Mouse (Mus musculus): ENCODE data around the gene Ccna1.

Ccna1 gene

DNA sequence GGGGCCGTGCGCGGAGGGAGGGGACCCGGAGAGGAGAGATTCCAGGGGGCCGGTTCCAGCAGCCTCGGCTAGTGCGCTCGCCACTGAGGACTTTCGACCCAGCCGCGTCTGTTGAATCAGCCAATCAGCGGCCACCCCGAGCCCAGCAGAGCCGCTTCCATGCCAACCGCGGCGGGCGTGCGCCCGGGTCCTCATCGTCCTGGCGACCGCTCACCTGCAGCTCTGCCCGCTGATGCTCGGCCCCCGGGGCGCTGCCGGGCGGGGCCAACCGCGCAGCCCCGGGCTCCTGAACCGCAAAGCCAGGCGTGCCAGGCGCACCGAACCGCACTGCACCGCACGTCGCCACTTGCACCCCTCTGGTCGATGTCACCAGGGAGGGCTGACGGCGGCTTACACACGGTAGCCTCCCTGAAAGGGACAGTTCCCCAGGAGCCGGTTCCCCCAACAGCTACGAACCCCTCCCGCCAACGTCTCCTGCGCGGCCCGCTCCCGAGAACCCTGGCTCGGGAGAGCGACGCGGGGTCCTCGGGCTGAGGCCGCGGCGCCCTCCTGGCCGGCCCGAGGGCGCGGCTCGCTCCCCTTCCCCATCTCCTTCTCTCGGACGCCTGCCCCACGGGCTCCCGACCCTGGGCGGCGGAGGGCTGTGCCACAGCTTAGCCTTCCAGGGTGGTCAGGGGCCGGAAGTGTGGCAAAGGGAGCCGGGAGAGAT, at the start of gene Ccna1:
Gene Ccna1 (minus strand): TSS at position 464 of the 709 bp plus-strand sequence.
- no peak for DNase-seq (ENCODE audit: low read depth, low spot score)

- no peak for DNase-seq (ENCODE audit: low read depth, low spot score)
These were observed 45.8 kb upstream of the Ccna1 start for GRCm38 (mm10) chr3:55101092-55101491.

DNA sequence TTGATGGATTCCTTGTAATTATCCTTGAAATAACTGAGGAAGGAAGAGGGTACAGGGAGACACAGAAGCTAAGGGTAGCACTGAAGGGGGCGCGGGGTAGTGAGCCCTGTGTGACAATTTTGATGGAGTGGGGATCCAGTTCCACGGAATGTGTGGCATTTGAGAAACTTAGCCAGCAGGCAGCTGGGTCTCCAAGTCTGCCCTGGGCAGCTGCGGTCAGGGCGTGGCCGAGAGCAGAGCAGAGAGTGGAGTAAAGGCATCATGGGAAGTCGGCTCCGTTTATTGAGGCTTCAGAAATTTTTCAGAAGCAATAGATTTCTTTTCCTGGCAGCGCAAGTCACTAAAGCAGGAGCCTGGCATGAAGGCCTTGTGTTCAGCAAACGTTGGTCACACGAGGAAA, 43.7 kb upstream of the Ccna1 start:
- DNase-seq (ENCODE audit: low read depth, low spot score), result no peak

DNA sequence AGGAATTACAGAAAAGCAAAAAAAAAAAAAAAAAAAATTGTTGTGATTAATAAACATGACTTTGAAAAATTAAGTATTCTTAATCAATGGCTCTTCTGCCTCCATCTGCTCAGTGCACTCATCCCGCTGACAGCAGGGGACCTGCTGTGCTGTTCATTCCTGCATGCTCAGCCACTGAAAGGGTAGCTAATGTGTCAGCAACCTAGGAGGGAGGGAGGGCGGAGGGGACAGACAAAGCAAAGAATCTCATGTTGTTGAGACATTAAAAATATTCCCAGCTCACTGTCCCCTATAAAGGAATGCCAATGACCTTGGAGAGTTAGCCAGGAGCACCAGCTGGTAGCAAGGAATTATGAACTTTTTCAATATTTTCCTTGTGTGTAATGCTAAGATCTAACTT, 42.7 kb upstream of the Ccna1 start:
- no peak for DNase-seq (ENCODE audit: low read depth, low spot score)

GRCm38 (mm10) chr3:55097186-55097585, 41.9 kb upstream of the Ccna1 start:
- no peak for DNase-seq (ENCODE audit: low read depth, low spot score)

DNA sequence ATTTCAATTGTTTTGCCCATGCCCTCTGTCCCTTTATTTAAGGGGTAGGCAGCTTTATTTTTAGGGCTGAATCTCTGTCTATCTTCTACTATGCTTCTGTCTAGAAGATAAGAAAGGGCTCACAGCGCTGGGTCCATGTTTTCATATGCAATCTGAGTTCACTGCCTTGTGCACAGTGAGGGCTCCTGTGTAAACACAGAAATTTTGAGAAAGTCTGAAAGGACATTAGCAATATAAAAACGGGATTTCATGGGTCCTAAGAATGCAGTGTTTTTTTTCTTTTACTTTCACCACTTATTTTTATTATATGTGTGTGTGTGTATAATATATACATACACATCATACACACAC, 41.3 kb upstream of the Ccna1 start:
- DNase-seq (ENCODE audit: low read depth, low spot score), result no peak

GRCm38 (mm10) chr3:55095968-55096654, 40.8 kb upstream of the Ccna1 start:
- DNase-seq (ENCODE audit: low read depth, low spot score), result peak; percentile 76

DNA sequence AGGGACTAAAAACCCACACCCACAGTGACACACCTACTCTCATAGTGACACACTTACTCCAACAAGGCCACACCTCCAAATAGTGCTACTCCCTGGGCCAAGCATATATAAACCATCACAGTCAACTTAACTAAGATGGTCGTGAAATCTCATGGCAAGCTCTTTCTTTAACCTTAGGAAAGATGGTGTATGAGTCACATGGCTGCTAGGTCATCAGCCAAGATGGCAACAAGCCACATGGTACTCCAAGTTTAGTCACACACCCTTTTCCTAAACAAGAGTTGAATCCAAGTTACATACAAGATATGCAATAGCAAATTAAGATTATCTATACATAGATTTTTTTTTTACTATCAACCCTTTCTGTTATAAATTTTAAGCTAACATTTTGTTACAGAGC, 37.9 kb upstream of the Ccna1 start:
- no peak for DNase-seq (ENCODE audit: low read depth, low spot score)

- DNase-seq (ENCODE audit: low read depth, low spot score), result no peak
These were observed 34.0 kb upstream of the Ccna1 start for GRCm38 (mm10) chr3:55089291-55089690.

- no peak for DNase-seq (ENCODE audit: low read depth, low spot score)
These were observed 33.5 kb upstream of the Ccna1 start for GRCm38 (mm10) chr3:55088843-55089242.

DNA sequence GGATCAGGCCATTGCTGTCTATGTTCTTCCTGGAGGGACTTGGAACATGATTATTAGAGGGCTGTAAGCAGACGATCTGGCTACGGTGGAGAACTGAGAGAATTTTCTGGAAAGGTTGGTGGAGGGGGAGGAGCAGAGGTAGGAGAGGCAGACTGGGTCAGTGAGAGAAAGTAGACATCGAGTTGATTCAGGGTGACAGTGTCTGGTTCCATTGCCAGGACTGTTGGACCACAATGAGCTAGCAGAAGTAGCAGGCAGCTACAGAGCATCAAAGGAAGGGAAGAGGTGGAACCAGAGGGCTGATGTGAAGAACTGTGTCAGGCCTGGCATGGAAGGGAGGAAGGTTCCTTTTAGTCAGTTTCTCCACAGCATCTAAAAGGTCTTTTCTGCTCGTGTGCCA, 33.1 kb upstream of the Ccna1 start:
- DNase-seq (ENCODE audit: low read depth, low spot score), result no peak

GRCm38 (mm10) chr3:55087360-55087759, 32.1 kb upstream of the Ccna1 start:
- no peak for DNase-seq (ENCODE audit: low read depth, low spot score)

DNA sequence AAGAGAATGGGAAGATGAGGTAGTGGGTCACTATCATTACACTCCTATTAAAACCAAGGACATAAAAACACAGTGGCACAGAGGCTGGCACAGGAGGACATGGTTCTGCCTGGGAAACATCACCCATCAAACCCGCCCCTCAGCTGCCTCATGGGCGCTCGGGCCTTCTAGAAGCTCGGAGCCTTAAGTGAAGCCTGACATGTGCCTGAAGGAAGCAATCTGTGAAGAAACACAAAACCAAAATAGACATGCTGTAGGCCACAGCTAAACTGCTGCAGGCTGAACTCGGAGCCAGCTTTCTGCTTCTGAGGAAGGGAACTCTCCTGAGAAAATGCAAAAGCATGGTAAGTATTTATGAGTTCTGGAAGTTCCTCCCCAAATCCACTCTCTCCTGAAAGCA, 31.6 kb upstream of the Ccna1 start:
- DNase-seq (ENCODE audit: low read depth, low spot score), result no peak

GRCm38 (mm10) chr3:55085716-55086115, 30.4 kb upstream of the Ccna1 start:
- no peak for DNase-seq (ENCODE audit: low read depth, low spot score)

- DNase-seq (ENCODE audit: low read depth, low spot score), result no peak
These were observed 29.5 kb upstream of the Ccna1 start for GRCm38 (mm10) chr3:55084781-55085180.

- no peak for DNase-seq (ENCODE audit: low read depth, low spot score)
These were observed 24.8 kb upstream of the Ccna1 start for GRCm38 (mm10) chr3:55080055-55080454.

GRCm38 (mm10) chr3:55079619-55080018, 24.3 kb upstream of the Ccna1 start:
- DNase-seq (ENCODE audit: low read depth, low spot score), result no peak

GRCm38 (mm10) chr3:55078233-55078632, 22.9 kb upstream of the Ccna1 start:
- DNase-seq (ENCODE audit: low read depth, low spot score), result no peak

DNA sequence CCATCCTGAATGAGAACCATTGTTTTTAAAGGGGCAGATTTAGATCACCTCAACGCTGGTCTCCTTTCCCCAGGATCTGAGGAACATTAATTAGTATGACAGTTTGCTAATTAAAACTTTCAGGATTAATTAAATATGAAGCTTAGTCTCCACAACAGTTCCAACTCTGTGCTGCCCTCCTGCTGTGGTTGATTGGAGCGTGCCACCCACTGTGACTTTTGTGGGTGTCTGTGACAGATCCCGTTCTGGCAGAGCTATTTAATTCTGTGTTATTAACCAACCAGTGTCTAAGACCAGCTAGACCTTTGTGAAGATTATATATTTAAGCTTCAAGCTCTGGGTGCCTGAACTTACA, 20.0 kb upstream of the Ccna1 start:
- no peak for DNase-seq (ENCODE audit: low read depth, low spot score)

- no peak for DNase-seq (ENCODE audit: low read depth, low spot score)
These were observed 19.4 kb upstream of the Ccna1 start for GRCm38 (mm10) chr3:55074576-55075293.

- DNase-seq (ENCODE audit: low read depth, low spot score), result no peak
These were observed 12.6 kb upstream of the Ccna1 start for GRCm38 (mm10) chr3:55067791-55068434.

GRCm38 (mm10) chr3:55066666-55067023, 11.3 kb upstream of the Ccna1 start:
- DNase-seq (ENCODE audit: low read depth, low spot score), result no peak
